Mouse (Mus musculus) stomach, postnatal 0 days (tissue): ENCODE data around the gene Mb. TPM values are rescaled to one million over a fixed set of nuclear protein-coding genes. Genes with fewer than 3 reads are reported as not detected.
A peak's percentile ranks its signal among the peaks of the same experiment; 100 is the strongest.

Experiments
- ATAC-seq: fragments of 200-750 bp; cut with Nextera tagmentation; 2 replicates; pipeline ENCODE4 v1.8.0; 2017; ENCODE audit not compliant: low FRiP score, low TSS enrichment
- DNase-seq: peaks from one replicate; pipeline ENCODE4 v3.0.0-alpha.2; 2016; ENCODE audit warnings: low spot score
- H3K27ac ChIP-seq: fragments of 300-500 bp; sonication (generic); replicated peaks from 2 replicates; pipeline ENCODE4 v1.5.1; 2014; ENCODE audit warnings: mild to moderate bottlenecking, control low read depth
- H3K27me3 ChIP-seq: fragments of 300-500 bp; sonication (generic); 2 replicates; pipeline ENCODE4 v1.6.1; 2014; ENCODE audit warnings: low read length; ENCODE audit not compliant: control insufficient read depth, insufficient read depth
- H3K36me3 ChIP-seq: fragments of 300-500 bp; sonication (generic); 2 replicates; pipeline ENCODE4 v1.6.1; 2014; ENCODE audit warnings: low read length, mixed read lengths; ENCODE audit not compliant: control insufficient read depth, insufficient read depth
- H3K4me1 ChIP-seq: fragments of 300-500 bp; sonication (generic); replicated peaks from 2 replicates; pipeline ENCODE4 v1.6.1; 2014; ENCODE audit warnings: antibody characterized with exemption; ENCODE audit not compliant: control insufficient read depth, insufficient read depth
- H3K4me2 ChIP-seq: fragments of 300-500 bp; sonication (generic); replicated peaks from 2 replicates; pipeline ENCODE4 v1.6.1; 2014; ENCODE audit warnings: low read depth, mild to moderate bottlenecking, control low read depth, moderate library complexity
- H3K4me3 ChIP-seq: fragments of 300-500 bp; sonication (generic); 2 replicates; pipeline ENCODE4 v1.5.1; 2014; ENCODE audit warnings: low read depth, low read length, control low read depth
- H3K9ac ChIP-seq: fragments of 300-500 bp; sonication (generic); 2 replicates; pipeline ENCODE4 v1.6.1; 2014; ENCODE audit warnings: mild to moderate bottlenecking, low read length, control low read depth, mixed read lengths
- H3K9me3 ChIP-seq: fragments of 300-500 bp; sonication (generic); 2 replicates; pipeline ENCODE4 v1.6.1; 2016; ENCODE audit warnings: low read length; ENCODE audit not compliant: control insufficient read depth
- CTCF ChIP-seq: IDR thresholded peaks from 2 replicates; pipeline ENCODE4 v1.5.1; 2016; ENCODE audit warnings: antibody characterized with exemption, low read depth, mild to moderate bottlenecking, moderate library complexity
- EP300 ChIP-seq: optimal IDR thresholded peaks from 2 replicates; pipeline ENCODE3; 2016; ENCODE audit warnings: antibody characterized with exemption
- WGBS: fragments of 180-500 bp; shearing (Covaris S2); extraction: QIAGEN DNeasy Blood & Tissue Kit; methylation state at CpG from one replicate; pipeline ENCODE4 v1.1.7; 2014; 5-methylcytosine and 5-hydroxymethylcytosine counted together
- polyA plus RNA-seq: library from polyadenylated mRNA; unstranded; fragments of >200 nt; fragmentation: Nextera tagmentation; extraction: Ambion mirVana; gene quantifications from 2 replicates; pipeline ENCODE4 v1.2.1, GENCODE M21; 2015

Gene Mb
- polyA plus RNA-seq, 1 experiment from 2014 or later = 1.1 TPM

DNA sequence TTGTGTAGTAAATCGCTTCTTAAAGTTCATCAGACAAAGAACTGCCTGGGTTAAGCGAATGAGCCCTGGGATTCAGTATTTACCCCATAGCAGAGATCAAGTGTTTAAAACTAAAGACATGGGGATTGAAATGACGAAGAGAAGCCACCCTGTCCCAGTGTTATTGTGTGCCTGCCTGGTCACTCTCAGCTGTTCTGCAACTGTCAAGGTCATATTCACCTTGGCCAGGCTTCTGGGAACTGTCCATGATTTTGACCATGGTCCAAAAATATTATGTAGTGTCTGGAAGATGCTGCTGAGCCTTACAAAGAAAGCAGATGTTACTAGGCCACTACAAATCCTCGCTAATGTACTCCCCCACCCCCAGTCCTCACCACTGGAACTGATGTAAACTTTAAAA lies 70.7 kb downstream of the Mb start:
- TF ChIP-seq CTCF (no peak), EP300 (no peak)
- Histone ChIP-seq H3K36me3 (no peaks in the 10 kb centered on the region), H3K27ac (no peak overlapping the region), H3K4me3 (no peak overlapping the region), H3K4me1 (no peaks in the 10 kb centered on the region), H3K9ac (no peak overlapping the region), H3K9me3 (no peaks in the 10 kb centered on the region), H3K4me2 (no peak overlapping the region), H3K27me3 (no peaks in the 10 kb centered on the region)
- DNase-seq = no peak
- no peak for ATAC-seq
- WGBS = 79% methylated on average over 4 of the region's 4 CpGs

GRCm38 (mm10) chr15:76976619-76977018 lies 73.9 kb downstream of the Mb start:
- H3K4me3 ChIP-seq = no peak overlapping the region
- no peak overlapping the region for H3K4me2 ChIP-seq
- no peaks in the 10 kb centered on the region for H3K9me3 ChIP-seq
- H3K27ac ChIP-seq = no peak overlapping the region
- DNase-seq (no peak), ATAC-seq (no peak)
- no peaks in the 10 kb centered on the region for H3K36me3 ChIP-seq
- WGBS = 33% methylated on average over 5 of the region's 5 CpGs
- H3K27me3 ChIP-seq = no peaks in the 10 kb centered on the region
- TF ChIP-seq CTCF = no peak
- TF ChIP-seq EP300 = no peak
- no peak overlapping the region for H3K9ac ChIP-seq
- no peaks in the 10 kb centered on the region for H3K4me1 ChIP-seq

DNA sequence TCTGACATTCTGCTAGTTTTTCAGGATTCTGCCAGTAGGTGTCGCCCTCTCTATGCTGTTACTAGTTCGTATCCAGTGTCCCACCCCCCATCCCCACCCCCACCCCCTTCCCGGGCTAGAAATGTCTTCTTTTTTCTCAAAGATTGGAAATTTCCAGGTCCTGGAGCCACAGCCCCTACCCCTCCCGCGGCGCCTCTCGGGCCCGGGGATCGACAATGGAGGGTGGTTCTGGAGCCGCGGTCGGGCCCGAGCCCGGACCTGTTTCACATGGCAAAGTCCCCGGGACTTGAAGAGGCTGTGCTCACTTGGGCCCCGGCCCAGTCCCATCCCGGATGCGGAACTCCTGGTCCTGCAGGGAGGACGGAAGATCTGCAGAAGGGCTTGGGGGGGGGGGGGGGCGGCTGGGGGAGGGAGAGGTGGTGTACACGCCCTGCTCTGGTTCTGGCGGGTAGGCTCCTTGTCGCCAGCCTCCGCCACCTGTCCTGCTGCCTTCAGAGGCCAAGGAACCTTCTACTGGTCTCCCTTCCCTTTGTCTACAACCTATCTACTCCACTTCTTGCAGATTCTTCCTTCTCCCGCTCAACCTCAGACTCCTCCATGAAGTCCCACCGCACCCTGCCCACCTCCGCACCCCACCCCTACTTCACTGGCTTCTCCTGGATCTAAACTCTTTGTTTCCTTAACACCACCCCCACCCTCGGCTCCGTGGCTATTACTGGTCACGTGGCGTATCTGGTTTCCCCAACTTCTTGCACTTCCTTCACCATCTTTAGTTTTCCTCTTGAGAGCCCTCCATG lies 76.4 kb downstream of the Mb start:
- TF ChIP-seq CTCF (peak; percentile 77), EP300 (no peak)
- Histone ChIP-seq H3K4me3 (peak overlapping the region; percentile 49), H3K27ac (peak overlapping the region; percentile 70), H3K4me1 (no peaks in the 10 kb centered on the region), H3K4me2 (peak overlapping the region; percentile 68), H3K36me3 (no peaks in the 10 kb centered on the region), H3K27me3 (no peaks in the 10 kb centered on the region), H3K9ac (peak overlapping the region; percentile 69), H3K9me3 (no peaks in the 10 kb centered on the region)
- DNase-seq = peak; percentile 79
- peak; percentile 88 for ATAC-seq
- WGBS = 4% methylated on average over 25 of the region's 31 CpGs

DNA sequence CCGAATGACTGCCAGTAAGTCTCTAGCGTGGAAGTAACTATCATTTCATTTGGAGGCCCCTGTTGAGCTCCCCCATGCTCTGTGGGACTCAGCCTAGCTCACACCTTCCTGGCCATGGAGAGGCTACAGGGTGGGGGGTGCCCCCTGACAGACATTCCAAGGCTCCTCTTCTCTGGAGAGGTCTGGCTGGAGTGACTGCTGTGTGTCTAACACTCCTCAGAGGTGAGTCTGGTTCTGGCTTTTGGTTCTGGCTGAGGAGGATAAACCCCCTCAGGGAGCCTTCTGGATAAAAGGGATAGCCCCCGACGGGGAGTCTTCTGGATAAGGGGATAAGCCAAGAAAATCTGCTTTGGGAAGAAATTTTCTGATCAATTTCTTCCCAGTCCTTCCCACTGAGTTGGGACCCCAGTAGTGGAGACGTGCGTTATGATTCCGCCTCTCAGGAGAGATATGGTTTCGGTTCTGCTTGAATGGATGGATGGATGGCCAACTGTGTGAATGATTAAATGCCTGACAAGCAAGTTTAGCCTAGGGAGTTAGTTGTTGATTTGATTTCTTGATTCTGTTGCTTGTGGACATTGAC lies 77.1 kb downstream of the Mb start:
- H3K9me3 ChIP-seq = no peaks in the 10 kb centered on the region
- no peak overlapping the region for H3K4me2 ChIP-seq
- H3K27me3 ChIP-seq = no peaks in the 10 kb centered on the region
- no peaks in the 10 kb centered on the region for H3K36me3 ChIP-seq
- ATAC-seq (no peak; the same call in 1 of the 2 replicates), DNase-seq (no peak)
- no peak overlapping the region for H3K9ac ChIP-seq
- no peak for TF ChIP-seq EP300
- TF ChIP-seq CTCF = no peak
- H3K4me3 ChIP-seq = peak overlapping the region; percentile 49
- H3K4me1 ChIP-seq = no peaks in the 10 kb centered on the region
- 22% methylated on average over 8 of the region's 8 CpGs for WGBS
- no peak overlapping the region for H3K27ac ChIP-seq

- H3K27ac ChIP-seq = no peak overlapping the region
- no peaks in the 10 kb centered on the region for H3K9me3 ChIP-seq
- WGBS = 90% methylated on average over 4 of the region's 4 CpGs
- no peak for DNase-seq
- H3K36me3 ChIP-seq = no peaks in the 10 kb centered on the region
- no peaks in the 10 kb centered on the region for H3K4me1 ChIP-seq
- no peak overlapping the region for H3K4me2 ChIP-seq
- H3K27me3 ChIP-seq = no peaks in the 10 kb centered on the region
- H3K4me3 ChIP-seq = no peak overlapping the region
- no peak overlapping the region for H3K9ac ChIP-seq
- no peak for ATAC-seq
- TF ChIP-seq EP300 = no peak
- no peak for TF ChIP-seq CTCF
These were observed 77.8 kb downstream of the Mb start for GRCm38 (mm10) chr15:76972661-76973060.

Other genes starting within 250 kb of the Mb start
- gene Zfp251, start 179.2 kb downstream of the Mb start, polyA plus RNA-seq = 5.7 and 7.2 TPM in 2 replicates
- gene Zfp7, start 171.4 kb downstream of the Mb start, polyA plus RNA-seq = 4.1 and 4.2 TPM in 2 replicates
- gene Gm49527, start 171.3 kb downstream of the Mb start, polyA plus RNA-seq = 0.18 TPM in 1 of 2 replicates, not detected in the other
- 2.8 TPM in 2 replicates for gene Zfp647, start 125.2 kb downstream of the Mb start, polyA plus RNA-seq
- 38.7 and 39.6 TPM in 2 replicates for gene 1110038F14Rik, start 102.2 kb downstream of the Mb start, polyA plus RNA-seq
- gene Apol6, start 5.9 kb downstream of the Mb start, polyA plus RNA-seq = 0.25 and 0.51 TPM in 2 replicates